Comparison of ENCODE assay signal across 12 mouse cellular contexts in the genomic region with DNA sequence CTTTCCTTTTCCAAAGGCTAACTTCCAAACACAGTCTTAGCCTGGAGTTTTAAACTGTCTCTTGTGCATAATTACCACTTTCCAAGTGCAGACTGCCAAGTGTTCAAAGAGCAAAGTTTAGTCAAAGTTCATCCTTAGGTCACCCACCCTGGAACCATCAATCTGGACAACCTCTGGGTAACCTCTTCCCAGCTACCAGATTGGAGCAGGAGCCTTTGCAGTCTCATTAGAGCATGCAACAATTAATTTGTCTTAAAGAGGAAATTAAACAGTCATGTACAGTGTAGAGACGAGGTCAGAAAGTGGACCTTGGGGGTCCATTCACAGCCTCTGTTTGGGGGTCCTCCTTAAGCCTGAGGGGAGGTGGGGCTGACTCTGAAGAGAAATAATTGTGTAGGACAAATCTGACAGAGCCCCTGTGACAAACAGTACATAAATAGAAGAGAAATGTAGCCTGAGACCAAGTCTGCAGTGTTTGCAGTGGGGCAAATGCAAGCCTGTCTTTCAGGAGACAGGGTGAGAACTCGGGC.
DNase-seq lines count a peak whose midpoint lies in the region; ATAC-seq lines count a peak whose summit lies in the region.
"Had no signal": no experiment of that assay in that cellular context is flagged by ENCODE, and none has a peak within 500 bp of the region (broad histone marks: within the 10 kb centered on the region; RNA-seq: fewer than 3 reads in every experiment).

No protein-coding gene starts in this region.

- H3K9me3 ChIP-seq in hindbrain, embryonic 11.5 days (ENCODE audit: control insufficient read depth, low read length) = no peaks in the 10 kb centered on the region
- no peaks in the 10 kb centered on the region for H3K9me3 ChIP-seq in hindbrain, embryonic 10.5 days
- no peaks in the 10 kb centered on the region for H3K9me3 ChIP-seq in intestine, embryonic 16.5 days (ENCODE audit: control insufficient read depth, low read length)
- no peaks in the 10 kb centered on the region for H3K9me3 ChIP-seq in neural tube, embryonic 12.5 days
- H3K9me3 ChIP-seq: hindbrain, embryonic 15.5 days had no signal

- no peaks in the 10 kb centered on the region for H3K4me1 ChIP-seq in hindbrain, embryonic 11.5 days (replicated peaks; ENCODE audit: control insufficient read depth, insufficient read depth, low read length)
- no peaks in the 10 kb centered on the region for H3K4me1 ChIP-seq in hindbrain, embryonic 10.5 days (replicated peaks)
- no peaks in the 10 kb centered on the region for H3K4me1 ChIP-seq in intestine, embryonic 16.5 days (ENCODE audit: control insufficient read depth, insufficient read depth, low read length)
- H3K4me1 ChIP-seq in neural tube, embryonic 12.5 days = peaks cover 8% of the 10 kb centered on the region
- H3K4me1 ChIP-seq: hindbrain, embryonic 15.5 days had no signal

- H3K4me3 ChIP-seq in hindbrain, embryonic 11.5 days (ENCODE audit: low read depth, low read length) = no peak overlapping the region
- no peak overlapping the region for H3K4me3 ChIP-seq in hindbrain, embryonic 10.5 days
- H3K4me3 ChIP-seq in intestine, embryonic 16.5 days (ENCODE audit: low read length) = no peak overlapping the region
- no peak overlapping the region for H3K4me3 ChIP-seq in neural tube, embryonic 12.5 days
- H3K4me3 ChIP-seq: hindbrain, embryonic 15.5 days; left cerebral cortex, adult 2 months had no signal

- H3K27me3 ChIP-seq in hindbrain, embryonic 11.5 days (ENCODE audit: control insufficient read depth, insufficient read depth, low read length) = no peaks in the 10 kb centered on the region
- no peaks in the 10 kb centered on the region for H3K27me3 ChIP-seq in hindbrain, embryonic 10.5 days (ENCODE audit: insufficient read depth, poor library complexity, severe bottlenecking)
- no peaks in the 10 kb centered on the region for H3K27me3 ChIP-seq in intestine, embryonic 16.5 days (replicated peaks; ENCODE audit: control insufficient read depth, insufficient read depth, low read length)
- H3K27me3 ChIP-seq in neural tube, embryonic 12.5 days (replicated peaks) = no peaks in the 10 kb centered on the region
- H3K27me3 ChIP-seq: hindbrain, embryonic 15.5 days had no signal

- H3K9ac ChIP-seq in hindbrain, embryonic 11.5 days (ENCODE audit: low read depth, low read length) = no peak overlapping the region
- H3K9ac ChIP-seq in intestine, embryonic 16.5 days (ENCODE audit: low read depth, low read length) = no peak overlapping the region
- H3K9ac ChIP-seq in neural tube, embryonic 12.5 days = no peak overlapping the region
- H3K9ac ChIP-seq: hindbrain, embryonic 15.5 days had no signal

- no peak overlapping the region for H3K4me2 ChIP-seq in hindbrain, embryonic 11.5 days (replicated peaks; ENCODE audit: low read depth, low read length)
- H3K4me2 ChIP-seq in intestine, embryonic 16.5 days (ENCODE audit: low read depth, low read length) = no peak overlapping the region
- H3K4me2 ChIP-seq in neural tube, embryonic 12.5 days (replicated peaks) = no peak overlapping the region
- H3K4me2 ChIP-seq: hindbrain, embryonic 15.5 days had no signal

- no peaks in the 10 kb centered on the region for H3K36me3 ChIP-seq in hindbrain, embryonic 11.5 days (ENCODE audit: control insufficient read depth, insufficient read depth, low read length)
- no peaks in the 10 kb centered on the region for H3K36me3 ChIP-seq in hindbrain, embryonic 10.5 days
- no peaks in the 10 kb centered on the region for H3K36me3 ChIP-seq in intestine, embryonic 16.5 days (ENCODE audit: control insufficient read depth, insufficient read depth, low read length)
- no peaks in the 10 kb centered on the region for H3K36me3 ChIP-seq in neural tube, embryonic 12.5 days
- H3K36me3 ChIP-seq: hindbrain, embryonic 15.5 days had no signal

- WGBS in hindbrain, embryonic 11.5 days = 46% methylated on average over 2 of the region's 2 CpGs
- 70% methylated on average over 2 of the region's 2 CpGs for WGBS in hindbrain, embryonic 10.5 days
- WGBS in intestine, embryonic 16.5 days = 36% methylated on average over 2 of the region's 2 CpGs
- 2% methylated on average over 2 of the region's 2 CpGs for WGBS in neural tube, embryonic 12.5 days

- peak; percentile 96 for ATAC-seq in hindbrain, embryonic 11.5 days (ENCODE audit: low FRiP score)
- ATAC-seq in intestine, embryonic 16.5 days = peak; percentile 62
- peak; percentile 98 for ATAC-seq in neural tube, embryonic 12.5 days (ENCODE audit: low FRiP score, low read depth)
- no peak for ATAC-seq in activated CD4-positive, CD25-positive, alpha-beta regulatory T cell, adult 4 months
- ATAC-seq: lung, postnatal 0 days had no signal

- no peak overlapping the region for H3K27ac ChIP-seq in hindbrain, embryonic 11.5 days (ENCODE audit: low read depth, low read length)
- H3K27ac ChIP-seq in hindbrain, embryonic 10.5 days = no peak overlapping the region
- no peak overlapping the region for H3K27ac ChIP-seq in intestine, embryonic 16.5 days (ENCODE audit: low read length)
- no peak overlapping the region for H3K27ac ChIP-seq in neural tube, embryonic 12.5 days
- H3K27ac ChIP-seq: hindbrain, embryonic 15.5 days; left cerebral cortex, adult 2 months had no signal

- DNase-seq in hindbrain, embryonic 11.5 days (ENCODE audit: low spot score) = peak; percentile 13
- DNase-seq in hindbrain, embryonic 10.5 days (ENCODE audit: low spot score) = no peak
- DNase-seq in embryo, embryonic 11.5 days (ENCODE audit: low read depth, low spot score) = peak; percentile 32
- no peak for DNase-seq in thymus, postnatal 14 days
- DNase-seq in urinary bladder, postnatal 10 days (ENCODE audit: low spot score) = no peak
- DNase-seq: cerebellum, adult 9-10 months had no signal

Comparison
In these comparisons a context has a peak if more than half of its experiments do, and no peak if none do; other contexts are left out.
1. DNase-seq: peak in hindbrain, embryonic 11.5 days (single experiment) and embryo, embryonic 11.5 days (single experiment); none in hindbrain, embryonic 10.5 days (single experiment), thymus, postnatal 14 days (single experiment) and urinary bladder, postnatal 10 days (single experiment).